Mouse (Mus musculus) lung, adult 2 months (tissue): ENCODE measurements around the gene Opcml. TPM values are rescaled to one million over a fixed set of nuclear protein-coding genes. Genes with fewer than 3 reads are reported as not detected.

Source experiments
- DNase-seq: peaks from one replicate; pipeline ENCODE4 v3.0.0; 2022
- H3K4me1 ChIP-seq: fragments of 200-500 bp; 2 replicates; pipeline ENCODE4 v1.6.1; 2011; ENCODE audit warnings: low read length; ENCODE audit not compliant: control insufficient read depth, insufficient read depth
- H3K4me3 ChIP-seq: fragments of 200-500 bp; replicated peaks from 2 replicates; pipeline ENCODE3; 2011; ENCODE audit warnings: low read depth, mild to moderate bottlenecking, control low read depth, low read length; ENCODE audit errors: extremely low read depth
- CTCF ChIP-seq: fragments of 200-500 bp; IDR thresholded peaks from 2 replicates; pipeline ENCODE4 v1.5.1; 2011; ENCODE audit warnings: mild to moderate bottlenecking, low read length, control low read depth; ENCODE audit not compliant: insufficient read depth
- POLR2A ChIP-seq: fragments of 200-500 bp; IDR thresholded peaks from 2 replicates; pipeline ENCODE4 v1.6.1; 2011; ENCODE audit warnings: low read depth, mild to moderate bottlenecking, control low read depth, low read length, borderline replicate concordance; ENCODE audit errors: extremely low read depth
- WGBS: fragments of 180-500 bp; shearing (Covaris S2); methylation state at CpG from one replicate; pipeline ENCODE4 v1.1.7; 2018; 5-methylcytosine and 5-hydroxymethylcytosine counted together
- polyA plus RNA-seq: library from polyadenylated mRNA; depleted of rRNA; stranded (reverse); fragments of >200 nt; gene quantifications from 2 replicates; pipeline ENCODE4 v1.2.3, GENCODE M21; 2012

The Opcml gene
- polyA plus RNA-seq, 1 experiment: 0.26 TPM

DNA sequence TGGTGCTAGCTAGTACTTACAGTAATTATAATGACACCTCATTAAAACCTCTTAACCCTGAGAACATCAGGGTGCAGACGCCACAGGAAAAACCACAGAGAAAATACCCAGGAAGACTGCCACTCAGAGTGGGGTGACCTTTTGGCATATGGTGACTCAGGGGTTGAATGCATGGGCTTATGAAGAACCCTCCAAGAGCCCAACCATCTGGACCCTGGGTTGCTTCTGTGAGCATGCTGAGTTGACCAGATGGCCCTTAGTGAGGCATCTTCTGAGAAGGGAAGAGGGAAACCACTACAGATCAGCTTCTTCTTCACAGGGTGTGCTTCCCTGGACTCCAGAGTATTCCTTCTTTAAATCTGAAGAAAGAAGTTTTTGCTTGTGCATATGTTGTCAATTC lies 418.1 kb downstream of the Opcml start:
- Histone ChIP-seq H3K4me3 (no peak overlapping the region), H3K4me1 (no peaks in the 10 kb centered on the region)
- 70% methylated on average over 1 of the region's 1 CpGs for WGBS
- DNase-seq: no peak
- no peak for TF ChIP-seq POLR2A
- TF ChIP-seq CTCF: no peak

DNA sequence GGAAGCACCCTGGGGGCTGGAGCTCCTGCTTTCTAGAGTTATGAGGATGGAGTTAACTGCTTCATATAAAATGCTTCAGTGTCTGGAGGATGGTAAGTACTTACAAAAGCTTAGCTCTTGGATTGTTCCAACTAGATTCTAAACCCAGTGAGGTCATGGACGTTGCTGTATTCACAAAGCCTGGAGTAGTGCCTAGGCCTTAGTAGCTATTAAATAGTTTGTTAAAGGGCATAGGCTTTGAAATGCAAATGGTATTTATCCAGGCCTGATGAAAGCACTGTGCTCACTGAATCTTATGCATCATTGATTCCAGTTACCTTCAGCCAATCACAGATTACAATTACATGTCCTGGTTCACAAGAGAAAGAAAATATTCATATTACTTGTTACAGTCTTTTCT lies 421.3 kb downstream of the Opcml start:
- 68% methylated on average over 1 of the region's 1 CpGs for WGBS
- Histone ChIP-seq H3K4me1 (no peaks in the 10 kb centered on the region), H3K4me3 (no peak overlapping the region)
- no peak for DNase-seq
- TF ChIP-seq CTCF: no peak
- TF ChIP-seq POLR2A: no peak

DNA sequence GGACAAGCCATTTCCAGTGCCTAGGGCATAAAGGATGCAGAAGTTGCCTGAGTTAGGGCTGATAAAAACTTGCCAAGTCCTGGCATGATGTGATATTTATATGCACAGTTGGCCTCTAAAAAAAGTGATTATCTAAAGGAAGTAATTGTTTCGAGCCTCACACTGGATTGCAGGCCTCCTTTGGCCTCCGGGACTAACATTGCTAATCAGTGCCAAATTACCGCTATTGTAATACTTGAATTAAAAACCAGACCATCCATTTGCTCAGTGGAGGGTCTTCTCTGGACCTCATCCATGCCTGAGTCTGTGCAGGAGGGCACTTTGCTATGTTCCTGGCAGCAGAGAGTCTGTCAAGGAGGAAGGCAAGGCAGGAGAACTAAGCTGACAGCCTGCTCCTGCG lies 423.3 kb downstream of the Opcml start:
- no peak for DNase-seq
- Histone ChIP-seq H3K4me1 (no peaks in the 10 kb centered on the region), H3K4me3 (no peak overlapping the region)
- WGBS: 42% methylated on average over 4 of the region's 4 CpGs
- TF ChIP-seq POLR2A: no peak

DNA sequence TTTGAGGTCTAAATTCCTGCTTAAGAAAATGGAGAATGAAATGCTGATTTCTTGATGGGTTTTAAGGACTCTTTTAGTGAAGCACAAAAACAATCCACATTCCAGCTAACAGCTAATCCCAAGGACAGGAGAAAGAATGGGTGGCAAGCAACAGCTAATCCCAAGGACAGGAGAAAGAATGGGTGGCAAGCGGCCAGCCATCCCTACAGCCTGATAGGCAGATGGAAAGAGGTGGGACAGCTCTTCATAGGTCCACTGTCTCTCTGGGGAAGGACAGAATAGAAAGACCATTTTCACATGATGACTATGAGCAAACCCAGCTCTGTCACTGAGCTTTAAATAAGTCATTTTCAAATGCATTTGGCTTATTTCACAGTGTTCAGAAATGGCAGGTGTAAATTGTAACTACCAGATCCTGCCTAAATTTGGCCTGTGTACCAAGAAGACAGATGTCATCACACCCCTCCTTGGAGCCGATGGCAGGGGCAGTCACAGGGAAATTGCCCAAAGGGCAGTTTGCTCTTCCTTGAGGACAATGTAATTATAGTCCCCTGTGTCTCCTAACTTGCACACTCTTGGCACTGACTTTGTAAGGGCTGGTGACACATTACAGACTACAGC lies 427.6 kb downstream of the Opcml start:
- no peaks in the 10 kb centered on the region for H3K4me1 ChIP-seq
- no peak for TF ChIP-seq POLR2A
- TF ChIP-seq CTCF: no peak
- no peak for DNase-seq
- H3K4me3 ChIP-seq: no peak overlapping the region
- WGBS: 72% methylated on average over 2 of the region's 2 CpGs

DNA sequence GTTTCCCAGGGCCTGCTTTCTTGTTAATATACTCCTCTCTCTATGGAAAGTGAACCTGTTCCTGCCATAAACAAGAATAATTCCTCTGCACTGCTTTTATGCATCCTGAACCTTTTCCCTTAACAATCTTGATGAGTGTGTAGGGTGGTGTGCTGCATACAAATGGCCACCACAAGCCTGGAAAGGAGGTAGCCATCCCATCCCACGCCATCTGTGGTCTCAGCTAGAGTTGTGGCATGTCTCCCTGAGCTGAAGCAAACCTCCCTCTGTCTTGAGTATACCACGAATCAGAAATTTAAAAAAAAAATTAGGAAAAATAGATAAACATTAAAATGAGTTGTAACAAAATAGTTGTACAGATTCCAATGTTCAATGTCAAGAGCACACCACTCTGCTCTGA lies 432.2 kb downstream of the Opcml start:
- 48% methylated on average over 2 of the region's 2 CpGs for WGBS
- Histone ChIP-seq H3K4me1 (no peaks in the 10 kb centered on the region), H3K4me3 (no peak overlapping the region)
- TF ChIP-seq CTCF (no peak), POLR2A (no peak)
- no peak for DNase-seq

DNA sequence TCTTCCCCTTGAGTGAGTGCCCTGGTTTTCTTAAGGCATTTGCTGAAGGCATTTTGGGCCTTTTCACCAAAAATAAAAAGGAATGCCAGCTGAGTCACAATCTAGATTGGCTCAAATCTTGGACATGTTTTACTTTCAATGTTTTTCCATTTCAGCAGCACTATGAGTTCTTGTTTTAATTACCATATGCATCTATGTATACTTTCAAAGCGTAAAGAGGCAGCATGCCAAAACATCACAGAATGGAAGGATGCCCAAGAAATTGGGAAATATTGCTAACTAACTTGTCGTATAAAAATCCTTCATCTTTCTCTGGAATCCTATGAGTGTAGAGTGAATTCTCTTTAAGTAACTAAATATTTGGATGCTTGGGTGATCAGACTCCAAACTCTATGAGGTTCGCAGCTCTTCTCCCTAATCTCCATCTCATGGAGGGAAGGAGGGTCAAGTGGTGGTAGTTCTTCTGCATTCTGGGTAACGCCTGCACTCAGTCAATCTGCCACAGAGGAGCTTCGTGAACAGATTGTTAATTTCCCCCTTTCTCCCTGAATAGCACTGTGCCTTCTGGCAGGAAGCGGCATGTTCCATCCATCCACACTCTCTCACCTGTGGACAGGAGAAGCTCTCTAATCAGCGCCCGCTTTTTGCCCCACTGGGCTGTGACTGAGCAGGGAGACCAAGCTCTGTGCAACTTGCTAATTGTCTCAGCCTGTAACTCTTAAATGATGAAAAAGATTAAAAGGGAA lies 435.4 kb downstream of the Opcml start:
- DNase-seq: no peak

DNA sequence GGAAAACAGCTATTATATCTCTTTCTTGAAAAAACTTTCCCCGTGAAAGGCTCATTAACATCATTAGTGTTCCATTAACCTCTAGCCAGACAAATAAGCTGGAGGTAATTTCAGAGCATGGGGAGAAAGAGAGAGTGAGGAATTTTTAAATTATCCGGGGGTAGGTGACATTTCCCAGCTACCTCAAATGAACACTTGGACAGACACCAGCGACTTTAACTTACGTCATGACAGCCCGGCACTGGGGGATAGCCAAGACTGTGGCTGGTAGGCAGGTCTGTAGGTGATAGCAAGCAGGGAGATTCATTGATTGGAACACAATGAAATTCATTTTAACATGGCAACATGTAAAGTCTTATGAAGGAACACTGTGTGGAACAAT lies 436.0 kb downstream of the Opcml start:
- Histone ChIP-seq H3K4me1 (no peaks in the 10 kb centered on the region), H3K4me3 (no peak overlapping the region)
- 75% methylated on average over 5 of the region's 5 CpGs for WGBS
- no peak for TF ChIP-seq CTCF
- no peak for TF ChIP-seq POLR2A
- no peak for DNase-seq

More for the DNA sequence above, 435.4 kb downstream of the Opcml start:
- 82% methylated on average over 8 of the region's 8 CpGs for WGBS
- no peak overlapping the region for H3K4me3 ChIP-seq
- TF ChIP-seq POLR2A (no peak), CTCF (no peak)
- no peaks in the 10 kb centered on the region for H3K4me1 ChIP-seq

DNA sequence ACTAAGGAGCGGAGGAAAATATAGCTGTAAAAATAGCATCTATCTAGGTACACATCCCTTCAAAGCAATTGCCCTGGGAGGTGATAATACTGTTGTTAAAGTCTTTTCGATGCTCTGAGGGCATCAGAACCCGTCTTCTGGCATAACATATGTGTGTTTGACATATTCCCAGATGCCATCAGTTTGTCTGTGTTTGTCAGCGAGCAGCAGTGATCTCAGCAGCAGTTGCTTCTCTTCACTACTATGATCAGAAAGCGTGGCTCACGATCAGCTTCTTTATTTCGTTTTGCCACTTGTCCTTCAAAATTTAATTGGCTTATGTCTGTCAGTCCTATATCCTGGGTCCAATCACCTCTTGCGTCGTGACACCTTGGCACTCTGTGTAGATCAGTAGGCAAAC lies 447.9 kb downstream of the Opcml start:
- 80% methylated on average over 9 of the region's 9 CpGs for WGBS
- Histone ChIP-seq H3K4me3 (no peak overlapping the region), H3K4me1 (no peaks in the 10 kb centered on the region)
- TF ChIP-seq CTCF (no peak), POLR2A (no peak)
- no peak for DNase-seq

DNA sequence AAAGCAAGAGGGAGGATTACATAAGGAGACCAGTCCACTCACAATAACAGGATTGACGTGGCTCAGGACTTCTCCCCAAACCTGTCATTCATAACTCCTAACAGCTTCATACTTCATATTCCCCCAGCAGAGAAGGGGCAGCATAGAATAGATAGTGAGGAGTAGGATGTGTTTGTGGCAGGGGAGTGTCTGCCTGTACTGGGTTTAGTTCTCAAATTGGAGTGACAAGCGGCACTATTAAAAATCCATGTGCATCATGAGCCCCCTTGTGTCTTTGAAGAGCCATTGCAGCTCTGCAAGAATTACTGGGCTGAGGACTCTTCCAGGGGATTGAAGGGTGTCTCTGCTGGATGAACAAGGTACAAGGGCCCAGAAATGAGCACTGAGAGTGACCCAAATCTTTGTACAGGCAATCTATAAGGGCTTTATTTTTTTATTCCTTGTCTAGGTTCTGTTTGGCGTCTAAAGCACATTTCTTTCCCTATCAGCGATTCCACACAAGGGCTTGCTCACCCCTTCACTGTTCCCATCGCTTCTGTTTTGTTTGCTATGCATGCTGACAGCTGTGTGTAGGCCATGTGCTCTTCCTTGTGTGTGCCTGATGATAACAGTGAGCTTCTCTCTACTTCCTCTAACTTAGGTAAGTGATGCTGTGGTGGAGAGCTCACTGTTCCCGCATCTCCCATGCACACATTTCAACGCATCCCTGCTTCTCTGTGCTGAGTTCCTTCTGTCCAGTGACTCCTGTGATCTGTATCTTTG lies 457.3 kb downstream of the Opcml start:
- Histone ChIP-seq H3K4me1 (no peaks in the 10 kb centered on the region), H3K4me3 (no peak overlapping the region)
- DNase-seq: no peak
- TF ChIP-seq CTCF (0 out of 2 replicates have a peak, but pooled peaks have one; percentile 9), POLR2A (no peak)
- 57% methylated on average over 7 of the region's 7 CpGs for WGBS

DNA sequence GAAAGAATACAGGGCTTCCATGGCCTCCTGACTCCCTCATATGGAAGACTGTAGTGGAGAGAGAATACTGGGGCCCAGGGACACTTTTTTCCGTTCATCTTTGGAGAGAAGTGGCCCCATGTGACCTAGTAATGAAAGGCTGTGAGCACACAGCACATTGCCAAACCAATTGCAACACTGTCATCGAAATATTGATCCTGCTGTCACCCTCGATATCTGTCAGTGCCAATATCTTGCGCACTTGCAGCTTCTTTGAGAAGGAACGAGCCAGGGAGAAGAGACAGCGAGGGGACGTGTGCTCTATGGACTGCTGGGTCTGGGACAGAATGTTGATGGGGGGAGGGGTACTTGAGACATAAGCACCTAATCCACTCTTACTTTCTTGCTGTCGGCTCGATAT lies 460.8 kb downstream of the Opcml start:
- TF ChIP-seq POLR2A: no peak
- no peak for TF ChIP-seq CTCF
- Histone ChIP-seq H3K4me3 (no peak overlapping the region), H3K4me1 (no peaks in the 10 kb centered on the region)
- 74% methylated on average over 9 of the region's 9 CpGs for WGBS
- DNase-seq: no peak
